Mouse (Mus musculus): ENCODE data around the gene 1700069L16Rik.

1700069L16Rik gene

DNA sequence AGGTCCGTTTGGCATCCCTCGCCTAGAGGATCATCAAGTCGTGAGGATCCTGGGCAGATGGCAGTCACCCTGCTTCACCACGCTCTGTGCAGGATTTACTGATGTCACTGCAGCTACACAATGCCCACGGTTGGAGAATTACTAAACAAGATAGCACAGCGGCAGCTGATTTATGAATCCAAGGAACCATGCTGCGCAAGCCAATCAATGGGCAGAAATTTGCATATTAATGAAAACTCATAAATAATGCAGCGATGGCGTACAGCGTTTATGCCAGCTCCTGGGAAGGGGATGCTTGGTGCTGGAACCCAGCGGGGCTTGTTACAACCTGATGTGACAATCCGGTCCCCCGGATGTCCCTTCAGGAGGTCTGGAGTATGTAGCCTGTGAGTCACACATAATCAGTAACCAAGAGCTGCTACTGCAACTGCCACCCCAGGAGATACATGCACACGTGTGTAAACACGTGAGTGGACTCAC, 34.5 kb downstream of the 1700069L16Rik start:
- DNase-seq (ENCODE audit: low read depth, low spot score): no peak

DNA sequence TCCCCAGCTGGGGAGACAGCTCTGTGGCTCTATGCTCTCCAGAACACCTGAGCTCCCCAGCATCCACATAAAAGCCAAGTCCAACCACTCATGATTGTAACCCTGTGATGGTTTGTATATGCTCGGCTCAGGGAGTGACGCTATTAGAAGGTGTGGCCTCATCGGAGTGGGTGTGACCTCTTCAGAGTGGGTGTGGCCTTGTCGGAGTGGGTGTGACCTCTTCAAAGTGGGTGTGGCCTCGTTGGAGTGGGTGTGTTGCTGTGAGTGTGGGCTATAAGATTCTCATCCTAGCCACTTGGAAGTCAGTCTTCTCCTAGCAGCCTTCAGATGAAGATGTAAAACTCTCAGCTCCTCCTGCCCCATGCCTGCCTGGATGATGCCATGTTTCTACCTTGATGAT, 37.1 kb downstream of the 1700069L16Rik start:
- no peak for DNase-seq (ENCODE audit: low read depth, low spot score)

DNA sequence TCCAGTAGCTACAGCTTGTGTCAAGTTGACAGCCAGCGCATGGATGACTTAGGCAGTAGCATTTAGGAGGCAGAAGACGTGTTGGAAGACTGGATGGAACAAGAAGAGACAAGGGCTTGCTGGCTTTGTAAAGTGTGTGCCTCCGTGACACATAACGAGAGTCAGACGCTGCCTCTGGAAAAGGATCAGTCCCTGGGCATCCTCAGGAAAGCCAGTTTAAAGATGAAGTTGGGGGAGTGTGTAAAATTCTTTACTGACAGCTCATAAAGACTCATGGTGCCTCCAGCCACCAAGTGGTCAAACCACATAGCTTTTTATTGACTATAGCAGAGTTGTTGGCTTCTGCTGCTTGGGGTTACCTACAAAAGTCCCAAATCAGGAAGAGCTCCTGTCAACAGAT, 39.1 kb downstream of the 1700069L16Rik start:
- no peak for DNase-seq (ENCODE audit: low read depth, low spot score)

DNA sequence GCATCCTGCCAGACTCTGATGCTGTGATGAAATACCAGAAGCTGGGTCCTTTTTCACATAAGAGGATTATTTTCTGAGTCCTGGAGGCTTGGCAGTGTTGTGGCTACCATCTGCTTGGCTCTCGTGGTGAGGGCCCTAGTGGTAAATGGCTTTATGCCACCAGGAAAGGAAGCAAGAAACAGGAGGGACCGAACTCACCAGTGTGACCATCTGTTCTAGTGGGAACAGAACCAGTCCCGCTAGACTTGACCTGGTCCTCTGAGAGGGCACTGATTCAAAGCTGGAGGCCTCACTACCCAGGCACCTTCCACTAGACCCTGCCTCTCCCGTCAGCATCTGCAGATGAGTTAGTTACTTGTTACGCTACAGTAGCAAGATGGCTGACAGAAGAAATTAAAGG, 41.3 kb downstream of the 1700069L16Rik start:
- DNase-seq (ENCODE audit: low read depth, low spot score): no peak

DNA sequence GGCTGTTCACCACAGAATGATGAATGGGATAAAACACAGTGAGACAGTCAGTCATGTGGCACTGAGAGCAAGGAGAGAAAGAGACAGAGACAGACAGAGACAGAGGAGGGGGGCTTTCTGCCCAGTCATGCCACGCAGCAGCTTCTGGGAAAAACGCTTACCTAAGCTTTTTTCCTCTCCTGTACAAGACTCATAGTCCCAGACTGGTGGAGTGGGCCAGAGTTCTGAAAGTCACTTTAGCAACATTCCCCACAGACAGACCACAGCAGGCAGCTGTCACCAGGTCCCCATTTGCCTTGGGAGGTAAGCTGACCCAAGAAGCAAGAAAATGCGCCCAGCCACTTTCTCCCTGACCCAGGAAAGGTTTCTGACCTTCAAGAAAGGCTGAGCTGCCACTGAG, 42.1 kb downstream of the 1700069L16Rik start:
- no peak for DNase-seq (ENCODE audit: low read depth, low spot score)

DNA sequence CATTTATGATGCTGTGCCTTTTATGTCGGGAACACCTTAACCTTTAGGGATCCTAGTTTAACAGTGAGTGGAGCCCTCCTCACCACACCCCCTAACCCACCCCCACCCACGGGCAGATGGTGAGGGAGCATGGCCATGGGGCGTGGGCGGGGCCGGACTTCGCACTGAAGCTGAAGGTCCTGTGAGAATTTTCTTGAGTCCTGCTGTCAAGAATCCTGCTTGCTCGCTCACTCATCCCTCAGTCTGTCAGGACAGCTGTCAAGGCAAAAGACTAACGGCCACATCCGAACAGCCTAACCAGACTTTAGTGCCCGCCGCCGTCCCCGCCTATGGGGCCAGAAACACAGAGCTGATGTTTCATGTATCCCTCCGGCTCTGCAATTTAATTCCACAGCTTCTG, 43.4 kb downstream of the 1700069L16Rik start:
- no peak for DNase-seq (ENCODE audit: low read depth, low spot score)

DNA sequence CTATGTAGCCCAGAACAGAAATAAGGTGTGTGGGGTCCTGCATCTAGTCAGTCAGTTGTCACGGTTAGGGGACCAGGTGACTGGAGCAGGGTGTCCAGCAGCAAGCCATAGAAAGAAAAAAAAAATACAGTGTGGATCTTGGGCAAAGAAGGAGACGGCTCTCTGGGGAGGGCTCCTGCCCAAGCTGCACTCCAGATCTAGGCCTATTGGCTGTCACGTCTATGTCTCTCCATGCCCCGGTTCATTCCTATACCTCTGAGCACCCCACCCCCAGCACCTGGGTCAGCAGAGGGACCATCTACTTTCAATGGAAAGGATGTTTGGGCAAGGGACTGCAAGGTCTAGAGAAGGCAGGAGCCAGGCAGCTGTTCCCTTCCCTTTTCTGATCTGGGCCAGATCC, 45.1 kb downstream of the 1700069L16Rik start:
- no peak for DNase-seq (ENCODE audit: low read depth, low spot score)

DNA sequence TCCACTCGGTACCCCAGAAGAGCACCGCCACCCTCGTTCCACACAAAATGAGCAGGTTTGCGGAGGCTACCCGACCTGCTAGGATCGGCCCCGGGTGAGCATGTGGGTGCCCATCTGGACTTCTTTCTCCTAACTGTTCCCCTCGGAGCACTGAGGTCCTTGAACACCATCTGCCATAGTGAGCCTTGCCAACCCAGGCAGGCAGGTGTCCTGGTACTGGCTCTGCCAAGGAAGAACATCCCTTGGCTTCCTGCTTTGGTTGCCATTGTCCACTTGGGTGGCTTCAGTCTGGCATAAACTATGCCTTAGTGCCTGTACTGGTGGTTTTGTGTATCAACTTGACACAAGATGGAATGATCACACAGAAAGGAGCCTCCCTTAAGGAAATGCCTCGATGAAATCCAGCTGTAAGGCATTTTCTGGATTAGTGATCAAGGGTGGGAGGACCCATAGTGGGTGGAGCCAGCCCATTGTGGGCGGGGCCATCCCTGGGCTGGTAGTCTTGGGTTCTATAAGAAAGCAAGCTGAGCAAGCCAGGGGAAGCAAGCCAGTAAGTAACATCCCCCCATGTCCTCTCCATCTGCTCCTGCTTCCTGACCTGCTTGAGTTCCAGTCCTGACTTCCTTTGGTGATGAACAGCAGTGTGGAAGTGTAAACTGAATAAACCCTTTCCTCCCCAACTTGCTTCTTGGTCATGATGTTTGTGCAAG, 45.7 kb downstream of the 1700069L16Rik start:
- DNase-seq (ENCODE audit: low read depth, low spot score): no peak

DNA sequence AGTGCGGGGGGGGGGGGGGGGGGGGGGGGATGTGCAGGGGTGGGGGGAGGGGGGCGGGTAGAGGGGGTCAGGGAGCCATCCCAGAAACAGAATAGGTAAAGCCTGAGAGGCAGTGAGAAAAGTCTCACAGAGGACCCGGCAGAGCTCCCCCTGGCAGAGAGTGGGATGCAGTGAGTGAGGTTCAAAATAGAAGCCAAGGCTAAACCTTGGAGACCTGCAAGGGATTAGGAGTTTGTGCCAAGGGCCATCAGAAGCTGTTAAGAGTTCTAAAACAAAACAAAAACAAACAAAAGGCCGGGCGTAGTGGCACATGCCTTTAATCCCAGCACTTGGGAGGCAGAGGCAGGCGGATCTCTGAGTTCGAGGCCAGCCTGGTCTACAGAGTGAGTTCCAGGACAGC, 47.0 kb downstream of the 1700069L16Rik start:
- no peak for DNase-seq (ENCODE audit: low read depth, low spot score)

DNA sequence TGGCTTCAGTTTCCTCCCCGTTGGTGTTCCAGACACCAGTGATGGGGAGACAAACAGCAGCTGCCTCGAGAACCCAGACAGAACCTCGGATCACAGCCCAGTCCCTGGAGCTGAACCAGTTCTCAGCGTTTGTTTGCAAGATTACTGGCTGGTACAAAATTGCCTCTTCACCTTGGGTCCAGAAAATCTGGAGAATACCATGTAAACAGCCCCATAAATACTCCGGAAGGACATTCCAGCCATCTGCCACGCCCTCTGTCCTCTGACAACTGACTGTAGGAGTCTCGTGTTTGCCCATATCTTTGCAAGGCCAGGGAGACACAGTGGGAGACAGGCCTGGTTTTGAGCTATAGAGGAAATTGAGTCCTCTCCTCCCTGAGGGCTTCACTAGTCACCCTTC, 49.7 kb downstream of the 1700069L16Rik start:
- no peak for DNase-seq (ENCODE audit: low read depth, low spot score)

DNA sequence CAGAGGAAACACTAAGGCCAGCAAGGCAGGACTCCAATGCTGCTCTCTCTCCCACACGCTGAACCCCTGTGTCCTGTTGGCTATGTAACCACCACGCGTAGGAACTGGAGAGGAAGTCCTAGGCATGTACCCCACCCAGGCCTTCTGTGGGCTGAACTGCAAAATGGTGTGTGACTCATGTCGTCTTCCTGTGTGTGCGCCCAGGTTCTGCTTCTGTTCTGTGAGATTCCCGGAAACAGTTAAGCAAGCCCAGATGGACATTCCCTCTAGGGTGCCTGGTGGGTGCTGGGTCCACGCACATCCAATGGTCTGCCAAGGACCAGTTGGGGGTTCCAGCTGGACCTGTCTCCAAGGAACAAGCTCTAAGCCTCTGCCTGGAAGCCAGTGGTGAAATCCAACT, 52.1 kb downstream of the 1700069L16Rik start:
- no peak for DNase-seq (ENCODE audit: low read depth, low spot score)

DNA sequence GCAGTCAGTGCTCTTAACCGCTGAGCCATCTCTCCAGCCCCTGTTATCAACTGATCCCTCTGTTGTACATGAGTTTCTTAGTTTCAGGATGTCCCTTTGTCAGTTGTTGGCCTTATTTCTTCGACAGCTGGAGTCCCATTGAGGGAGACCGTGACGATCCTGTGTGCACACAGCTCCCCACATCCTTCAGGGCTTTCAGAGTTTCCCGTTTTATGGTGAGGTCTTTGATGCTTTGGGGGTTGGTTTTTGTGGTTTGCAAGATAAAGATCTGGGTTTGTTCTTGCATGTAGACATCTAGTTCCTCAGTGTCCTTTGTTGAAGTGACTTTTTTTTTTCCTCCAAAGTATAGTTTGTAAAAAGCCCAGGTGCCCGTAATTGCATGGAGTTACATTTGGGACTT, 54.0 kb downstream of the 1700069L16Rik start:
- no peak for DNase-seq (ENCODE audit: low read depth, low spot score)

DNA sequence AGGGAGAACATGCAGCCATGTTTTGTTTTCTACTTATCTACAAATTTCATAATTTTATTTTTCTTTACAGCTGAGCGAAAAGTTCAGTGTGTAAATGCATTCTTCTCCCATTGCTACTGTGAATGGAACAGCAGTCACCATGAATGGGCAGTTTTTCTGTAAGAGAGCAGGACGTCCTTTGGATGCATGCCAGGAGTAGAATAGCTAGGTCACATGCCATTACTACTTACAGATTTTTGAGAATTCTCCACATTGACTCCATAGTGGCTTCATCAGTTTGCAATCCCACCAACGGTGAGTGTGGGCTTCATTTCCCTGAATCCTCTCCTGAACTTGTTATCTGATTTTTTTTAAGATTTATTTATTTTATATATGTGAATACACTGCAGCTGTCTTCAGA, 54.5 kb downstream of the 1700069L16Rik start:
- no peak for DNase-seq (ENCODE audit: low read depth, low spot score)

DNA sequence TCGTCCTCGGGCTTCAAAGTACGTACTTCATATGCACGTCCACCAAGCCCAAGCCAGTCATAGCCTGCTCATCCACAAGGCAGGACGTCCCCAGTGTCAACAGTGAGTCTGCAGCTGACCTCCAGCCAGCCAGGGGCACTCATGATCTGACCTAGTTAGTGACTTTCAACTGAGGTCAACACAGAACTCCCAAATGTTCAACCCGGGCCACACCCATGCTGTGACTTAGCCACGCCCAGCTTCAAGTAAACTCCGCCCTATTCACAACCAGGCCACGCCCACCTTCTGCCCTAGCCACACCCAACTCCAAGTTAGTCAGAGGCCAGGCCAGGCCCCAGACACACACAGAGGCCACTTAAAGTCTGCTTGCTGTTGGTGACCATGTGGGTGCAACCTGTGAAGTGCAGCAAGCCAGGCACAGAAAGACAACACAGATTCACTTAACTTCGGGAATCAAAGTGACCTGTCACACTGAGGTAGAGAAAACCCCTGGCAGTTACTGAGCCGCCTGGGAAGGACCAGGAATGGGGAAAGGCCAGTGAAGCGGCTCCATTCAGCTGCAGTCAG, 59.9 kb downstream of the 1700069L16Rik start:
- no peak for DNase-seq (ENCODE audit: low read depth, low spot score)

DNA sequence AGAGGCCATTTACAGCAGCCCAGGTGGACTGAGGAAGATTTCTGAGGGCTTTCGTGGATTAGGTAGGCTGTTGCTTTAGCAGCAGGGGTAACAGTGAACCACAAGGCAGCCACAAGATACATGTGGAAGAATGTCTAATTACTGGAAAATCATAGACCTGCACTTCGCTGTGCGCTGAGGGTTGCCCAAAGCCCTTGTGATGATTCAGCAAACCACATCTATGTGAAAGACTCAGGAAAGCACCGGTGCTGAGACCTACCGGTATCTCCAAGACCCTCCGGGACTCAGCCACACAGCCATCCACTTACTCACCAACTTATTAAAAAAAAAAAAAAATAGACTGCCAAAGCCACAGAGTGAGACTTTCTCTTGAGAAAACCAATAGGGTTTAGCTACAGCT, 60.4 kb downstream of the 1700069L16Rik start:
- DNase-seq (ENCODE audit: low read depth, low spot score): no peak

DNA sequence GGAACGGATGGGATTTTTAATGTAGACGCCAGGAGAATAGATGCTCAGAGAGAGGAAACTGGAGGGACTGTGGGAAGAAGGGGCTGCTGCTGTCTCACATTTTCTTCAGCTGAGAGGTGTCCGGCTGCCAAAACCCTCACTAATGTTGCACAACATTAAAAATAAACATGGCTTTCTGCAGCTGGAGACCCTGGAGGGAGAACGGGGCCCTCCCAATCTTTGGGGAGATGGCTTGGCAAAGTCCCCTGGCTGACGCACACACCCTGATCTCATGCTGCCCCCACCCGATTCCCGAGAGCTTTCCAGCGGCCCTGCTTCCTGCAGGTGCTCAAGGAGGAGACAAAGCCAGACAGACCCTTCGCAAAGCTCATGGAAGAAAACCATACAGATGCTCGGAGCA, 63.7 kb downstream of the 1700069L16Rik start:
- DNase-seq (ENCODE audit: low read depth, low spot score): no peak

DNA sequence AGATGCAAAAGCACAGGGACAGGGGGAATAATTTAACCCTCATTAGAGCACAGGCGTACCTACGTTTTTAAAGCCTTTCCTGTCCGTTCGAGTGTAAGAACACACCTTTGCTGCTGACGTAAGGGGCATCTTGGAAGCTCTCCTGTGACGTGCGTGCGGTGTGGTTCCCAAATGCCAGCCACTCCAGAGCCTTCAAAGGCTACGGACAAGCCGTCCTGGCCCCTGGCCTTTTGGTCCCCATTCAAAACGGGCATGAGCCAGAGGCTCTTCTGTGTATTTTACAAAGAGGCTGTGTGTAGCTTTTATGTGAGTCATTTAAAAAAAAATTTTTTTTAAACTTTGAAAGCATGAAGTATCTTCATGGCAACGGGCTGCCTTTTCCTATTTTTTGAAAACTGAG, 69.8 kb downstream of the 1700069L16Rik start:
- DNase-seq (ENCODE audit: low read depth, low spot score): no peak

DNA sequence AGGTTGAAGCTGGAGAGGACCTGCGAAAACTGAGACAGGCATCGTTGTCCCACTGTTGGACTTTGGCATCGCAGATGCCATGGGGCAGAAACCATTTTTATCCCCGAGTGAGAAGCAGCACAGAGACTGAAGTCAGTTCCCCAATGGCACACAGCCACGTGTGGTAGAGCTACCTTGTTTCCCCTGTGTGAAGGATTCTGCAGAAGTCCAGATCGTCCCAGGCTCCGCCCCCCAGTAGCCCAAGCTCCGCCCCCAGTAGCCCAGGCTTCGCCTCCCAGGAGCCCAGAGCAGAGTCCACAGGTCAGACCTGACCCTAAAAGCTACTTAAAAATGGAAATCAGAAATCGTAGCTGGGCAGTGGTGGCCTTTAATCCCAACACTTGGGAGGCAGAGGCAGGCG, 70.4 kb downstream of the 1700069L16Rik start:
- no peak for DNase-seq (ENCODE audit: low read depth, low spot score)

DNA sequence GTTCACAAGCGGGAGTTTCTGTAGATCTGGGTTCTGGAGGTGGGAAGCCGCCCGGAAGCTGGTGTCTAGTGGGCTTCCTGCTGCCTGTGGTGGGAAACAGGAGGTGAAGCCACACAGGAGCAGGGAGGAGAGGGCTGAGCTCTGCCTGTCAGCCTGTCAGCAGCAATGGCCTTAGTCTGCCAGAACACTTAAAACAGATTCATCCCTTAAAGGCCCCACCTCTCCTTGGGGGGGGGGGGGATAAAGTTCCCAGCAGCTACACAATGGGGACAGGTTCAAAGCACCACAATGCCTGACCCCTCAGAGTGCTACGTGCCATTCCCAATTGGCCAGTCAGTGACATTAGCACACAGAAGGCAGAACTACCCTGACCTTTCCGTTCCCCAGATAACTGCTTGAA, 72.4 kb downstream of the 1700069L16Rik start:
- DNase-seq (ENCODE audit: low read depth, low spot score): no peak

DNA sequence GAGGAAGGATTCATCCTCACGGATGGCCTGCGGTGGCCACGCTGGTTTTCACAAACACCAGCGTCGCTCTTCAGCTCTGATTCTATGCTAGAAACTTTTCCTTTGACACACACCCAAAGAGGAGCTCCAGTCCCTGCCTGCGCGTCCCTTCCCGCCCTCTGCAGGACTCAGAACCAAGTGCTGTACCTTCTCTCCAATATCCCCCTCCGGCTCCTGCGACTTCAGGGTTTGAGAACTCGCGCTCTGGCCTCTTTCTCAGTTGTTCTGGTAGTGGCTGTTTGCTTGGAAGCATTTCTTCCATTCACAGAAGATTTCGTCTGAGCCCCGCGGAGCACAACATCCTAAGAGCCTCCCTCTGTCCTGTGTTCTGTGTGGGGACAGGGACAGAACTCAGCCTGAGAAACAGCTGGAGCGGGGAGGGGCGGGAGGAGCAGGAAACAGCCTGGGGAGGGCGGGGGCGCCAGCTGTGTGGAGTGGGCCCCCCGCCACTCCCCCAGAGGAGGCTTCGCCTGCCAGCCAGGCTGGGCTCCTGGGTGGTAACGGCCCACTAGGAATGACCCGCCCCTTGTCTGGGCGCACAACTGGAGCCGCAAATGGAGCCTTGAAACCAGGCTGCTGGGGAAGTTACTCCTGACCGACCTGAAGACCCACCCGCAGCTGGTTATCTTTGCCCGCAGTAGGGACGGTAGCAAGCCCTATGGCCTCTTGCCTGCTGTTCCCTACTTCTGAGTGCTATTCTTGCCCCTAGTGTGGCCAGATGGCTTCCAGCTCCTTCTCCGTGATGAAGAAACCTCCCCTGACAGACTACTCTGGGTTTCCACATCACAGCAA, 74.3 kb downstream of the 1700069L16Rik start, which contains the start of gene Cmklr1:
TSS of gene Cmklr1 (minus strand) at position 392 of the 831 bp plus-strand sequence.
- no peak for DNase-seq (ENCODE audit: low read depth, low spot score)

DNA sequence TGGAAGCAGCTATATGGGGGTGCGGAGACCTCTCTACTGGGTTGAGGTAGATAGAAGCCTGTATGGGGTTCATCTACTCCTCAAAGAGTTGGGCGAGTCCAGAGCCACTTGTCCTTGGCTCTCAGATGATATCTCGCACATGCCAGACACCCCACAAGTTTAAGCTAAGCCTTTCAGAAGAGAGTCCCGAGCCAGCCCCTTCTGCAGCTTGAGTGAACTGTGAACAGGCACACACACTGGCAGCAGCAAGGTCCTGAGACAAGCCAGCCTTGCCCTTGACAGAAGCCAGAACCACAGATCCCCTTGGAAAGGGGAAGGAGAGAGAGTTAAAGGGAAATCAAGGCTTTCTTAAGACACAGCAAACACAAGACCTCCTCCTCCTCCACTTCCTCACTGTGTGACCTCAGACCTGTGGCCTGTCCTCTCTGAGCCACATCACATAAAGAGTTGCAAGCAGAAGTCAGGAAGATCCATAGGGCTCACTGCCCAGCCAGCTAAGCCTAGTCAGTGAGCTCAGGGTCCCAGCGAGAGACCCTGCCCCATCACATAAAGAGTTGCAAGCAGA, 75.8 kb downstream of the 1700069L16Rik start:
- no peak for DNase-seq (ENCODE audit: low read depth, low spot score)

DNA sequence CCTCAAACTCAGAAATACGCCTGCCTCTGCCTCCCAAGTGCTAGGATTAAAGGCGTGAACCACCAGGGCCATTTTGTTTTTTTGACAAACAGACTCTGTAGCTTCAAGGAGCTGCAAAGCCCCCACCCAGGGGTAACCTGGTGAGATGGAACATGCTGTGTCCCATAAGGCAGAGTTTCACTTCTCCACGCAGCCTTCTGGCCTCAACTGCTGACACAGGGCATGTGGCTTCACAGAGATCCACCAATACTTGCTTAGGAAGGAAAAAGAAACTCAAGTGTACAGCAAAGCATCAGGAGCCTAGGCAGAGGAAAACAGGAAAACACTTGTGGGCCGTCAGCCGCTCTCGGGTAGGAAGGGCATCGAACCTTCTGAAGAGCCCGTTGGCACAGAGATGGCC, 77.4 kb downstream of the 1700069L16Rik start:
- DNase-seq (ENCODE audit: low read depth, low spot score): no peak

All from brain, embryonic 18.5 days (tissue).